Mouse (Mus musculus) bone marrow, adult 2 months (tissue): ENCODE data around the gene Micu1.

Experiments used
- CTCF ChIP-seq: fragments of 200-500 bp; IDR thresholded peaks from 2 replicates; pipeline ENCODE4 v1.5.1; 2011; ENCODE audit warnings: low read length, control low read depth; ENCODE audit not compliant: control insufficient read depth, insufficient read depth
- POLR2A ChIP-seq: fragments of 200-500 bp; IDR thresholded peaks from 2 replicates; pipeline ENCODE4 v1.6.1; 2011; ENCODE audit warnings: low read depth, mild to moderate bottlenecking, control low read depth, low read length, borderline replicate concordance; ENCODE audit not compliant: control insufficient read depth

GRCm38 (mm10) chr10:59903170-59903569 lies 200.9 kb downstream of the Micu1 start:
- TF ChIP-seq CTCF (no peak), POLR2A (no peak)
